Mouse (Mus musculus): ENCODE measurements around the gene Lrrc36.

Gene Lrrc36

DNA sequence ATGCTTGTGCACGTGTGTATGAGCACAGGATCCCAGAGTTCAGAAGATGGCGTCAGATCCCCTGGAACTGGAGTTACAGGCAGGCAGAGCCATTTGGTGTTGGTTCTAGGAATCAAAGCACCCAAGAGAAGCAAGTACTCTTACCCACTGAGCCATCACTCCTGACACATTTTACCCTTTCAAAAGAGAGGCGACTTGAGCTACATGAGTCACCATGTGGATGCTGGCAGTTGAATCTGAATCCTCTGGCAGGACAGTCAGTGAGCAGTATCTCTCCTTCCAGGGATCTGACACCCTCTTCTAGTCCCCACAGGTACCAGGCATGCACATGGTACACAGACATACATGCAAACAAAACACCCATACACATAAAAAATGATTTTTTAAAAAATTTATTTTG lies 74.7 kb downstream of the Lrrc36 start:
- no peak for DNase-seq

DNA sequence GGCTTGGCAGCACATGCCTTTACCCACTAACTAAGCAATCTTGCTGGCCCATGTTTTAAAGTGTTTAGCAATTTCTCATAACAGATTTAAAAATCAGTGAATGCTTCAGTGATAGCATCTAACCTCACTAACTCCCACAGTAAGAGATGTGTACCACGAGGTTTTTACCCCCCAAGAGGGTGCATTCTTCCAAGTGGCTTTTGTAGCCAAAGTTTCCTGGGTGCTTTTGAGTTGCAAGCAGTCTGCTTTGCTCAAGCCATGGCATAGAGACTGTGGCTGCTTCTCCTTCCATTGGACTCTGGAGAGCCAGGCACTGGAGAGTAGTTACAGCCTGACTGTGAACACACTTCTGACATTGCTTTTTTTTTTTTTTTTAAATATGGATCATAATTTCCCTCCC lies 75.9 kb downstream of the Lrrc36 start:
- no peak for DNase-seq

DNA sequence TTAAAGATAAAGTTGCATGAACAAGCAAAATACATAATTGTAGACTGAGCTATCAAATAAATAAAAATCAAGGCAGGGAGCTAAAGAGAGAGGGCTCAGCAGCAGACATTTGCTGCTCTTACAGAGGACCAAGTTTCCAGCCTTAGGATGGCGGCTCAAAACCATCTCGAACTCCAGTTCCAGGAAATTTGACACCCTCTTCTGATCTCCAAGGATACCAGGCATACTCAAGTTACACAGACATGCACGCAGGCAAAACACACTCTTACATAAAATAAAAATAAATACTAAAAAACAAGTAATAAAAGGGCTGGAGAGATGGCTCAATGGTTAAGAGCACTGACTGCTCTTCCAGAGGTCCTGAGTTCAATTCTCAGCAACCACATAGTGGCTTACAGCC lies 80.1 kb downstream of the Lrrc36 start:
- no peak for DNase-seq

DNA sequence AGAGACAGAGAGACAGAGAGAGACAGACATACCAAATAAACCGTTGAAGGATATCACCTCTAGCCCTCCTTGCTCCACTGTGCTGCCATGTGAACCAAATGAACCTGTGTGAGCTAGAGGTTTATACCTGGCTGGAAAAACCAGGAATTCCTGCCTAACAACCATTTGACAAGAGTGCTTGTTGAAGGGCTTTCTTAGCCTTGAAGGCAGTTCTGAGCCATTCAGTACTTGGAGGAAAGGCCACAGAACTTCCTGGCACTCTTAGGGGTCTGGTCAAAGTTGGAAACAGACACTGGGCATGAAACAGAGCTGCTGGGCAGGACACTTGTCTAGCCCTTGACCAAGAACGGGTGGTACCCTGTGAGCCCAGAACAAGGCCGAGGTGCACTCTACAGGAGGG lies 81.2 kb downstream of the Lrrc36 start:
- DNase-seq: no peak

DNA sequence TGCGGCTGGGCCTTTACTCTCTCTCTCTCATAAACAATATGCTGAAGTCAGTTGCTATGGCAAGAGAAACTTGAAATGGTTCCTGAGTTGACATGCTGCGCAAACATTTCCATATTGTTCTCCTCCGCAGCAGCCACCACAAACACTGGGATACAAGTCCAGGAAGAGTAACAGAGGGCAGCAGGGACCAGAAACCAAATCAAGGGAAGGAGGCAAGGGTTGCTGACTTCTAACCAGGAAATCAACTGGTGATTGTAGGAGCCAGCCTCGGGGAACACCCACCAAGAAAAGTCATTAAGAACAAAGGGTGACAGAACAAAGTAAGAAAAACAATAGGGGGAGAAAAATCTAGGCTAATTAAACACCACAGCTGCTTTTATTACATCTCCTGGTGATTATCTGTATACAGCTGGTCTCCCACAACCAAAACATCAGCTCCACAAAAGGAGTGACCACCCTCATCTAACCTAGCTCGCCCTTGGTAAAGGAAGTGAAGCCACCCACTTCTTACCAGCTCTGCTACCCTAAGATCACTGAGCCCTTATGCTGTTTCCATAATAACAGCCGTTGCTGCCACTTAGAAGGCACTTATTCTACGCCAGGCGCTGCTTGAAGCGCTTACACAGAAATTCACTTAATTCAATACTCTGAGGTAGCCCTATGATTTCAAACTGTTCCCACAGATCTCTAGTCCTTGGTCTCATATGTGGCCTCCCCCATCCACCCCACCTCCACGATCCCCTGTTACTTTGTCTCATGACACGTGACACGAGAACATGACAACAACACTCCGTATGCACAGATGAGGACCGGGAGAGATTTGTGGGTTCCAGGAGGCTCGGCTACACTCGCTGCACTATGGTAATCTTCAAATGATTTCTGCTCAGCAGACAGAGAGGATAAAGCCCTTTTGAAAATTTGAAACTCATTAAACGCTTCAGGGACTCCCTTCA lies 82.3 kb downstream of the Lrrc36 start:
- DNase-seq: peak in 1 of 2 experiments; percentile 19

DNA sequence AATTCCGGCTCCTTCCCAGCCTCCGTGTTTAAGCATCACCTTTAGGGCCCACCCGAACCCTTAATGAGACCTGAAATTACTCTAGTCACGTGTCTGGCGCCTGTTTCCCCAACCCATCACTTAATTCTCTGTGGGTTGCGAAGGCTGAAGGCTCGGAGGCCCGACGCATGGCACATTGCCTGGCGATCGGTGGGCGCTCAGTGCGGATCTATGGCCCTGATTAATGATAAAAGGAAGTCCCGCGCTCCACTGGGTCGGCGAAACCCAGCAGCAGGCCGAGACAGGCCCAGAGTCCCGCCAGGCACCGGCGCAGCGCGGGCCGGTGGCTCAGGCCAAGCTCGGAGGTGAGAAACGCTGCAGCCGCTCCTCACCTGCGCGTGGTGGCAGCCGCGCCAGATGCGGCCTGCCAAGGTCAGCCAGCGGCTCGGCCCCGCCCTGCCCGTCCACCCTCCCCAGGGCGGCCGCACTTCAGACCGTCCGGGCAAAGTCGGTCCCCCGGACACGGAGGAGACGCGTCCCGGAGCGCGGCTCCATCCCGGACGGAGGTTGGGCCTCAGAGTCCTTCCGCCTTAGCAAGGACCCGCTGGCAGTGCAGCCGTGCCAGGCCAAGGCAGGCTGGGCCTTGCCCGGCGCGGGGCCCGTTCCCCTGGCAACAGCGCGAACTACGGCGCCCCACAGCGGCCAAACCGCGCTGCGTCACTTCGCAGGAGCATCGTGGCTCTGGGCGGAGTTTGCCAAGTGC lies 83.2 kb downstream of the Lrrc36 start, which contains the start of gene Zdhhc1:
TSS of gene Zdhhc1 (minus strand) at position 464 of the 742 bp plus-strand sequence.
- peak; percentile 93 to 95 for DNase-seq

DNA sequence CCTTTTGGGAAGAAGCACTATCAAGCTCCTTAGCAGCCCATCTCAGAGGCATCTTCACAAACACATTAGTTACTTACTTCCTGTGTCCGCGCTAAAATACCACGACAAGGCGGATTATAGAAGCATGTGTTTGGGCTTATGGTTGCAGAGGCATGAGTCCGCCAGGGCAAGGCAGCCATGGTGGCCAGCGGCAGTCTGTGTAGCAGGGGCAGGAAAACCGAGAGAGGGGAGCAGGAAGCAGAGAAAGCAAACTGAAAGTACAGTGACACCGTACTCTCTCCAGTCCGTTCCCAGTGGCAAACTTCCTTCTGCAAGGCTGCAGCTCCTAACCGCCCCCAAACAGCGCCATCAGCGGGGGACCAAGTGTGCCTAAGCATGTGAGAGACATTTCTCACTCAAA lies 86.4 kb downstream of the Lrrc36 start:
- DNase-seq: no peak

DNA sequence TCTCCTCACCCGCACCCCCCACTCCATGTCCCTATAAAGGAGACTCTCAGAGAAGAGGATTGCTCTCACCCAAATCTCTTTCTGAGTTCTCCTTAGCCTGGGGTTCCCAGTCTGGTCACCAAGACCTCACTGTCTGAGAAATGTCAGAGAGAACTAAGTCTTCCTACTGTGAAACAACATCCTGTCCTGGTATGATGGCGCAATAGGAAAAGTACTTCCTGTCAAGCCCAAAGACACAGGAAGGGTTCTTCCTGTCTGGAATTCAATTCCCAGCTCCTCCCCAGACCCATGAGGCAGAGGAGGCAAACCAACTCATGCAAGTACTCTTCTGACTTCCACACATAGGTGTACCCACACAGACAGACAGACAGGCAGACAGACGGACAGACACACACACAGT lies 91.2 kb downstream of the Lrrc36 start:
- no peak for DNase-seq

DNA sequence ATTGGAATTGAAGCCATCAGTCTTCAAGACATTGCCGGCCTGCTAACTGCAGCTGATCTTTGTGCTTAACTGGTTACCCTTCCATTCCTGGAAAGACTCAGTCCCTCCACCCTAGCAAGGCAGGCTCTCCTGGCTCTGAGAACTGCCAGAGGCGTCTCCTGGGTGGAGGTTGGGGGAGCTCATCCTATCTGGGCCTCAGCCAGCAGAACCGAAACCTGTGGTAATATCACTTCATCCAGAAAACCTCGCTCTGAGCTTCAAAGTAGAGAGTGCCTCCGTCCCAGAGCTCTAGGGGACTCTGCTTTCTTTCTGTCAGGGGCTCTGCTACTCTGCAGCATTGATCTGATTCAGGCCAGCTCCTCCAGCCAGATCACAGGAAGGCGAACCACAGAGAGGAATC lies 93.6 kb downstream of the Lrrc36 start:
- no peak for DNase-seq

DNA sequence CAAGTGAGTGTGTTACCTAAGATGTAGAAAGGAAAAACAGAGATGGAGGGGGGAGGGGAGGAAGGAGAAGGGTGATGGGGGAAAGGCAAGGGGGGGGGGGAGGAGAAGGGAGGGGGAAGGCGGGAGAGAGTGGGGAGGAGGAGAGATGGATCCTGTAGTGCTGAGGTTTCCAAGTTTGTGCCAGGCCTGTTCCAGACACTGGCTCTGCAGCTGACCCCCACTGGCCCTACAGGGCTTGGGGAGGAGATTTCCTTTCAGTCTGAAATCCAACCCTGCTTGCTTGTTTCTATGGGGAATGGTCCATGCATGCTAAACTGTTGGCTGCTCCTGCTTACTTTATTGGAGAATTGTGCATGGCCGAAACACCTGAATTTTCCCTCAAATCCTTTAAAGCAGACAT lies 95.4 kb downstream of the Lrrc36 start:
- no peak for DNase-seq

DNA sequence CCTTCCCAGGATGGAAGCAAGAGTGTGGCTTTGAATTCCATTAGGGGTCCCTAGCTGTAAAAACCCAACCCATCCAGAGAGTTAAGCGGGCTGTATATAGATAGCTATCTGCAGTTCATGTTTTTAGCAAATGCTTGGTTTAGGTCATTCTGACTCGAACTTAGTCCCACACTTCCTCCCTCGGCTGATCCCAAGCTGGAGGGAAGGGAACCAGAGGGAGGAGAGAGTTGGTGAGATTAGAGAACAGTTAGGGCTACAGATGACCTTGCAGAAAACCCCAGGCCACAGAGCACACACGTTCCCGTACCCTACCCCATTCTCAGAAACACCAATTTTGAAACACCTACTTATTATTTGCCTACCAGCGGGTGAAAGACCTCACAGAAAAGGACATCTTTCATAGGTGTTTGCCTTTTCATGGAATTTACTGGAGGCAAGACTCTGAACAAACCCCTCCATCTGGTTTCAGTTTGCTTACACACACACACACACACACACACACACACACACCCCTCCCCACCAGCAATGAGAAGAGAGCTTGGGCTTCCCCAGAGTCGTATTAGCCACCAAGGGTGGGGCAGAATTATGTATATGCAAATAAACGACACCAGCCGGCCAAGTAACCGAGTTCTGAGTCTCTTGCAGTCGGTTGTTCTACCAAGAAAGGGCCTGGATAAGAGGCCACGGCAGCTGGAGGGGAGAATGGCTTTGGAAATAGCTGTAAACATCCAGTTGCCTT lies 96.8 kb downstream of the Lrrc36 start:
- no peak for DNase-seq

Measured in cerebellum, postnatal 36 days (tissue).